Comparison of ENCODE assay signal across 30 mouse cellular contexts in the genomic region with DNA sequence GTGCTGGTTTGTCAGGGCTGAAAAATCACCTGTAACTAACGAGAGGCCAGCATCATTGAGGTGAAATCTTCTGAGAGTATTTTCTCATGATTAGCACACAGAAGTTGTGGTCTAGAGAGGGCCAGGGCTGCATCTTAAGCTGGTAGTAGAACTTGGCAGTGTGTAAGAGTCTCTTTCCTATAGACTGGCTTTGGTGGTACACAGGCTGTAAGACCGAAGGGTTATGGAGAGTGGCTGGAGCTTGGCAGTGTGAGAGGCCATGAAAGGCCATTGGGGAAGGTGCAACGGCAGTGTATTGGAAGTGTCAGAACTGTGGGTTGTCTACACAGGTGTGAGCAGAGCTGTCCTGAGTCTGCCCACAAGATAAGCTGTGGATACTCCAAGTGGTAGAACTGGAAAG. TPM values are rescaled to one million over a fixed set of nuclear protein-coding genes. Genes with fewer than 3 reads are reported as not detected.
"Had no signal": no experiment of that assay in that cellular context is flagged by ENCODE, and none has a peak within 500 bp of the region (broad histone marks: within the 10 kb centered on the region; RNA-seq: fewer than 3 reads in every experiment).

No protein-coding gene starts in this region.

- DNase-seq: kidney, adult 2 months; kidney, postnatal 10 days; kidney, postnatal 36 days; layer of hippocampus, postnatal 36 days; lung, adult 18-20 months; lung, postnatal 10 days; lung, postnatal 36 days; retina, postnatal 1 day; right cerebral cortex, postnatal 25 days; thymus, adult 2 months; thymus, postnatal 14 days; thymus, postnatal 4 days had no signal

- H3K4me1 ChIP-seq: kidney, embryonic 15.5 days; lung, embryonic 15.5 days; midbrain, embryonic 10.5 days; midbrain, embryonic 13.5 days; neural tube, embryonic 13.5 days had no signal

- H3K27ac ChIP-seq: kidney, embryonic 15.5 days; left cerebral cortex, adult 2 months; liver, embryonic 14.5 days; lung, embryonic 15.5 days; midbrain, embryonic 10.5 days; midbrain, embryonic 13.5 days; neural tube, embryonic 13.5 days; stomach, postnatal 0 days had no signal

- H3K27me3 ChIP-seq: kidney, embryonic 15.5 days; lung, embryonic 15.5 days; midbrain, embryonic 13.5 days; neural tube, embryonic 13.5 days had no signal

- H3K4me3 ChIP-seq: kidney, embryonic 15.5 days; left cerebral cortex, adult 2 months; lung, embryonic 15.5 days; midbrain, embryonic 10.5 days; midbrain, embryonic 13.5 days; myocyte; neural tube, embryonic 13.5 days had no signal

- H3K36me3 ChIP-seq: kidney, embryonic 15.5 days; lung, embryonic 15.5 days; midbrain, embryonic 10.5 days; midbrain, embryonic 13.5 days; neural tube, embryonic 13.5 days had no signal

RNA-seq across cellular contexts. Expression of gene Clec4g, which starts 10.1 kb away (rescaled TPM):
- total RNA-seq: layer of hippocampus, adult 8-10 months; layer of hippocampus, postnatal 10 days; layer of hippocampus, postnatal 36 days; left cerebral cortex, adult 2 months; left cerebral cortex, postnatal 10 days; left cerebral cortex, postnatal 36 days had no signal
- polyA plus RNA-seq: limb, embryonic 11.5 days; midbrain, embryonic 13.5 days; midbrain, embryonic 16.5 days; myocyte; neural tube, embryonic 13.5 days; stomach, embryonic 14.5 days had no signal

RNA-seq across cellular contexts. Expression of gene Fcer2a, which starts 16.3 kb away (rescaled TPM):
- total RNA-seq: layer of hippocampus, adult 8-10 months; layer of hippocampus, postnatal 10 days; layer of hippocampus, postnatal 36 days; left cerebral cortex, adult 2 months; left cerebral cortex, postnatal 10 days; left cerebral cortex, postnatal 36 days had no signal
- polyA plus RNA-seq: lung, embryonic 15.5 days; stomach, embryonic 14.5 days had no signal

RNA-seq across cellular contexts. Expression of gene Fcor, which starts 38.1 kb away (rescaled TPM):
- total RNA-seq: neutrophil, adult 5-6 weeks had no signal

RNA-seq across cellular contexts. Expression of gene Cd209a, which starts 38.5 kb away (rescaled TPM):
- total RNA-seq: layer of hippocampus, postnatal 10 days; layer of hippocampus, postnatal 36 days; left cerebral cortex, postnatal 10 days had no signal
- polyA plus RNA-seq: kidney, embryonic 15.5 days; limb, embryonic 11.5 days; liver, embryonic 11.5 days; midbrain, embryonic 10.5 days; midbrain, embryonic 13.5 days; midbrain, embryonic 16.5 days; myocyte; neural tube, embryonic 13.5 days; stomach, embryonic 14.5 days had no signal
